Mouse (Mus musculus) small intestine, adult 2 months (tissue): ENCODE measurements around the gene Arv1. TPM values are rescaled to one million over a fixed set of nuclear protein-coding genes. Genes with fewer than 3 reads are reported as not detected.
A peak's percentile ranks its signal among the peaks of the same experiment; 100 is the strongest.

ENCODE experiments used
- H3K27ac ChIP-seq: fragments of 200-500 bp; 2 replicates; pipeline ENCODE4 v1.5.1; 2012; ENCODE audit warnings: low read depth, low read length, control low read depth, inconsistent platforms; ENCODE audit not compliant: insufficient read depth
- H3K27me3 ChIP-seq: fragments of 200-500 bp; 2 replicates; pipeline ENCODE4 v1.6.1; 2012; ENCODE audit warnings: mild to moderate bottlenecking, moderate library complexity, low read length, inconsistent platforms; ENCODE audit not compliant: control insufficient read depth, insufficient read depth
- H3K36me3 ChIP-seq: fragments of 200-500 bp; 2 replicates; pipeline ENCODE4 v1.6.1; 2012; ENCODE audit warnings: mild to moderate bottlenecking, low read length, control low read depth, inconsistent platforms; ENCODE audit not compliant: control insufficient read depth, insufficient read depth
- H3K4me1 ChIP-seq: fragments of 200-500 bp; 2 replicates; pipeline ENCODE4 v1.6.1; 2012; ENCODE audit warnings: low read length, inconsistent platforms, mixed read lengths; ENCODE audit not compliant: control insufficient read depth, insufficient read depth, insufficient read length
- H3K4me3 ChIP-seq: fragments of 200-500 bp; 2 replicates; pipeline ENCODE4 v1.5.1; 2012; ENCODE audit warnings: low read depth, mild to moderate bottlenecking, control low read depth, inconsistent platforms, low read length, moderate library complexity
- CTCF ChIP-seq: fragments of 200-500 bp; IDR thresholded peaks from 2 replicates; pipeline ENCODE4 v1.5.1; 2012; ENCODE audit warnings: low read depth, mild to moderate bottlenecking, control low read depth, inconsistent platforms, low read length, moderate library complexity, mixed read lengths; ENCODE audit not compliant: insufficient replicate concordance, insufficient read length; ENCODE audit errors: extremely low read depth
- POLR2A ChIP-seq: fragments of 200-500 bp; IDR thresholded peaks from 2 replicates; pipeline ENCODE4 v1.6.1; 2012; ENCODE audit warnings: low read depth, mild to moderate bottlenecking, control low read depth, inconsistent platforms, low read length, moderate library complexity
- WGBS: fragments of 180-500 bp; shearing (Covaris S2); methylation state at CpG from one replicate; pipeline ENCODE4 v1.1.7; 2018; 5-methylcytosine and 5-hydroxymethylcytosine counted together
- polyA plus RNA-seq: library from polyadenylated mRNA; depleted of rRNA; stranded (reverse); fragments of >200 nt; gene quantifications from 2 replicates; pipeline ENCODE4 v1.2.3, GENCODE M21; 2012

The Arv1 gene
- polyA plus RNA-seq, 1 experiment, result 6.5 TPM

- Histone ChIP-seq H3K27me3 (no peaks in the 10 kb centered on the region), H3K27ac (no peak overlapping the region), H3K4me1 (no peaks in the 10 kb centered on the region), H3K4me3 (no peak overlapping the region), H3K36me3 (peaks cover 40% of the 10 kb centered on the region)
- TF ChIP-seq POLR2A, result no peak
- TF ChIP-seq CTCF, result no peak
- WGBS, result 85% methylated on average over 8 of the region's 8 CpGs
Measured at GRCm38 (mm10) chr8:124732828-124733227, 10.9 kb downstream of the Arv1 start.

GRCm38 (mm10) chr8:124735371-124735911, 13.5 kb downstream of the Arv1 start:
- Histone ChIP-seq H3K4me1 (no peaks in the 10 kb centered on the region), H3K4me3 (no peak overlapping the region), H3K27ac (no peak overlapping the region), H3K36me3 (peaks cover 30% of the 10 kb centered on the region), H3K27me3 (no peaks in the 10 kb centered on the region)
- TF ChIP-seq POLR2A (no peak), CTCF (no peak)
- WGBS, result 78% methylated on average over 3 of the region's 3 CpGs

GRCm38 (mm10) chr8:124739268-124739667, 17.3 kb downstream of the Arv1 start:
- no peaks in the 10 kb centered on the region for H3K4me1 ChIP-seq
- H3K4me3 ChIP-seq, result no peak overlapping the region
- 38% methylated on average over 1 of the region's 1 CpGs for WGBS
- no peaks in the 10 kb centered on the region for H3K27me3 ChIP-seq
- no peak overlapping the region for H3K27ac ChIP-seq
- H3K36me3 ChIP-seq, result peaks cover 3% of the 10 kb centered on the region; the same call in 1 of the 2 replicates
- TF ChIP-seq CTCF (no peak), POLR2A (no peak)

GRCm38 (mm10) chr8:124746661-124747060, 24.7 kb downstream of the Arv1 start:
- Histone ChIP-seq H3K27me3 (peaks cover 17% of the 10 kb centered on the region), H3K4me3 (no peak overlapping the region), H3K36me3 (no peaks in the 10 kb centered on the region), H3K27ac (no peak overlapping the region), H3K4me1 (peaks cover 7% of the 10 kb centered on the region)
- TF ChIP-seq POLR2A, result no peak
- no peak for TF ChIP-seq CTCF
- WGBS, result 31% methylated on average over 13 of the region's 13 CpGs

- WGBS, result 1% methylated on average over 31 of the region's 31 CpGs
- peaks cover 13% of the 10 kb centered on the region for H3K4me1 ChIP-seq
- no peaks in the 10 kb centered on the region for H3K36me3 ChIP-seq
- H3K27me3 ChIP-seq, result peaks cover 23% of the 10 kb centered on the region
- peak overlapping the region; percentile 87 for H3K4me3 ChIP-seq
- H3K27ac ChIP-seq, result no peak overlapping the region
- TF ChIP-seq CTCF (no peak), POLR2A (no peak)
Measured at GRCm38 (mm10) chr8:124751191-124751590, 29.3 kb downstream of the Arv1 start.

- WGBS, result 2% methylated on average over 38 of the region's 41 CpGs
- no peak for TF ChIP-seq POLR2A
- H3K4me3 ChIP-seq, result peak within 1 kb of the TSS; percentile 87
- H3K4me1 ChIP-seq, result peaks cover 13% of the 10 kb centered on the region
- no peak within 1 kb of the TSS for H3K27ac ChIP-seq
- no peaks in the 10 kb centered on the region for H3K36me3 ChIP-seq
- H3K27me3 ChIP-seq, result peaks cover 23% of the 10 kb centered on the region
Measured at GRCm38 (mm10) chr8:124751709-124752173, 29.8 kb downstream of the Arv1 start, which contains the start of gene Fam89a. Gene Fam89a, minus strand, starts transcription at chr8:124751832.

GRCm38 (mm10) chr8:124752325-124752862, 30.5 kb downstream of the Arv1 start:
- WGBS, result 46% methylated on average over 21 of the region's 21 CpGs
- Histone ChIP-seq H3K27ac (no peak overlapping the region), H3K27me3 (peaks cover 23% of the 10 kb centered on the region), H3K36me3 (no peaks in the 10 kb centered on the region), H3K4me3 (no peak overlapping the region), H3K4me1 (peaks cover 13% of the 10 kb centered on the region)
- TF ChIP-seq CTCF (no peak), POLR2A (no peak)
